Mouse (Mus musculus) cerebellum, adult 11-12 months (tissue): ENCODE results near the gene Zfp970.
A peak's percentile ranks its signal among the peaks of the same experiment; 100 is the strongest.
"Not testable (repeated sequence)": the region's sequence is repeated elsewhere in the genome, so short reads cannot be mapped to it uniquely, and the experiment has no call there.

Experiments
- DNase-seq: peaks from one replicate; pipeline ENCODE4 v3.0.0; 2022

The Zfp970 gene

DNA sequence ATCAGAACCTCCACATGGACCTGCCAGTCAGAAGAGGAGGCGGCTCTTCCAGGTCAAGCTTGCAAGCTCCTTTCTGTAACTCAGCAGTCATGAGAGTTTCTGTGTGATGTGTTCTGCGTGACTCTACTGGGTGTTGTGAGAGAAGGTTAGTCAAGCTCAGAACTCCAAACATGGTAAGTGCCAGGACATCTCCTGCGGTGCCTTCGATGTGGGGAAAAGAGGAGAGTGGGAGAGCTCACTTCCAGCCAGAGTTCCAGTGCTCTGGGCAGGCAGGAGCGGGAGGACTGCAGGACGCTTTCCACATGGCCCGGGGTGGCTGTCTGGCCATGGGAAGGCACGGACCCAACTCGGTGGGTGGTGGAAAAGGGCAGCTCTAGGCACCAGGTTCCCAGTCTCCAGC lies at the start of gene Zfp970:
Gene Zfp970 (plus strand): TSS at position 58 of the 400 bp plus-strand sequence.
- DNase-seq: peak; percentile 27

GRCm38 (mm10) chr2:177468222-177468621 lies 3.7 kb downstream of the Zfp970 start:
- DNase-seq: not testable (repeated sequence)

DNA sequence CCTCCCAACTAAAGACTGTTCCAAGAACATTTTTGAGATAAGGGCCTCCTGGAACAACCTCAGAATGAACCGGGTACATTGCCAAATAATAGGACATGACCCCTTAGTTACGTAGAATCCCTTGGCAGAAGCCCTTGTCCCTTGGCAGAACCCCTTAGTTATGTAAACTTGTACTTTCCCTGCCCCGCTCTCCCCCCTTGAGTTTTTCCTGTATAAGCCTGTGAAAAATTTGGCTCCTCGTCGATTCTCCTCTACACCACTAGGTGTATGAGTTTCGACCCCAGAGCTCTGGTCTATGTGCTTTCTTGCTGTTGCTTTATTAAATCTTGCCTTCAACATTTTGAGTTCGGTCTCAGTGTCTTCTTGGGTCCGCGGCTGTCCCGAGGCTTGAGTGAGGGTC lies 7.7 kb downstream of the Zfp970 start:
- DNase-seq: not testable (repeated sequence)

GRCm38 (mm10) chr2:177481971-177482370 lies 17.4 kb downstream of the Zfp970 start:
- DNase-seq: not testable (repeated sequence)

- DNase-seq: not testable (repeated sequence)
These were observed 18.9 kb downstream of the Zfp970 start for GRCm38 (mm10) chr2:177483238-177483948.

DNA sequence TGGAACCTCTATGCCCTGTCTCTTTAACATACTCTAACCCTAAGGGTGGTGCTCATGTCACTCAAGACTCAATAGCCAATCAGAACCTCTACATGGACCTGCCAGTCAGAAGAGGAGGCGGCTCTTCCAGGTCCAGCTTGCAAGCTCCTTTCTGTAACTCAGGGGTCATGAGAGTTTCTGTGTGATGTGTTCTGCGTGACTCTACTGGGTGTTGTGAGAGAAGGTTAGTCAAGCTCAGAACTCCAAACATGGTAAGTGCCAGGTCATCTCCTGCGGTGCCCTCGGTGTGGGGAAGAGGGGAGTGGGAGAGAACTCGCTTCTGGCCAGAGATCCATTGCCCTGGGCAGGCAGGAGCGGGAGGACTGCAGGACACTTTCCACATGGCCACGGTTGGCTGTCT lies 33.5 kb downstream of the Zfp970 start, which contains the start of gene Gm14403:
Gene Gm14403 (plus strand): TSS at position 149 of the 400 bp plus-strand sequence.
- peak; percentile 58 for DNase-seq

GRCm38 (mm10) chr2:177499182-177499581 lies 34.6 kb downstream of the Zfp970 start:
- not testable (repeated sequence) for DNase-seq

- not testable (repeated sequence) for DNase-seq
These were observed 40.7 kb downstream of the Zfp970 start for GRCm38 (mm10) chr2:177505211-177505719.

DNA sequence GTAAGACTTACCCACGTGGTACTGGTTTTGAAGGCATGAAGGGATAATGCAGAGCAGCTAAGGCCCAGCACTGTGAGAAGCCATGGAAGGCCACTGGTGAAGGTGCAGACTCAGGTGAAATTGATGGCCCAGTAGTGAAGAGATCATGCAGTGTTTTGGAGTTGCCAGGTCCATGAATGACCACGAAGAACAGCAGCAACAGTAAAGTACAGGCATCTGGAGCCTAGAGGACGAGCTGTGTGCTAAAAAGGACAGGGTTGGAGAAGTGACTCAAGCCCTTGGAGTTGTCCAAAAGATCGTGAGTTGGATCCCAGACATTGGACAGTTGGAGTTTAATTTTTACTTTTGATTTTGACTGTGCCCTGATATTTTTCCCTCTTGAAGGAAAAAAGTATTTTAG lies 46.8 kb downstream of the Zfp970 start:
- DNase-seq: not testable (repeated sequence)

- DNase-seq: not testable (repeated sequence)
These were observed 47.4 kb downstream of the Zfp970 start for GRCm38 (mm10) chr2:177511972-177512371.

DNA sequence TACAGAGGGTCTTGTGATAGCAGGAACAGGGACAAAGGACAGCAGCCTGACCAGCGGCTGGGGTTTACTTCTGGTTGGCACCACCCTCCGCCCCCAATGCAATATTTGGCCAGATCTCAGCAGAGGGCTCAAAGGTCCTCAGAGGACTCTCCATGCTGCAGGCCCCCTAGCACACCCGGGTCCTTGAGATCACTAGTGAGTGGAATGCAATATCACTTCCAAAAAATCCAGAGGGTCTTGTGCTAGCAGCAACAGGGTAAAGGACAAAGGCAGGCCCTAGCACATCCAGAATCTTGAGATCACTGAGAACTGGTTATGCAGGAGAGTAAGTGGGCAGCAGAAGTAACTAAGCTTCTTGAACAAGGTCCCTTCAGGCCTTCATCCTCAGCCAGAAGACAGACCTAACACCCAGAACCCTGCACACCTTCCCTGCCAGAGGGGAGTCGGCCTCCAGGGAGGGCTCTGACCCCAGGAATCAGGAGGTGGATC lies 49.5 kb downstream of the Zfp970 start:
- not testable (repeated sequence) for DNase-seq

- DNase-seq: not testable (repeated sequence)
These were observed 53.2 kb downstream of the Zfp970 start for GRCm38 (mm10) chr2:177517746-177518145.

DNA sequence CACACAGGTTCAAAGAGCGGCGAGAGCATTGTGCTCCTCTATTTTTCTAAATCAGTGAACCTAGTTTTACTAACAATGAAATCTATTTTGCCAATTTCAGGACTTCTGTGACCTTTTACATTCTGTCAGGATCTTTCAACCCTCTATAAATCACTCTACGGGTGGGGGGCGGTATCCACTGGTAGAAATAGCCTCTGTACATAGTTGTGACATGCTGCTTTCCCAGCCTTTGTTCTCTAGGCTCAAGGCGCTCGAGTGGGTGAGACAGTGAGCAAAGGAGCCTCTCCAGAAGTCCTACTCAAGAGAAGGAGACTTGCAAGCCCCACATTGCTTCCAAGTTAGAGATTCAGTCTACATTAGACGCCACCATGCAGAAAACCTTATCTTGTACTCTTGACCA lies 53.8 kb downstream of the Zfp970 start:
- DNase-seq: not testable (repeated sequence)

DNA sequence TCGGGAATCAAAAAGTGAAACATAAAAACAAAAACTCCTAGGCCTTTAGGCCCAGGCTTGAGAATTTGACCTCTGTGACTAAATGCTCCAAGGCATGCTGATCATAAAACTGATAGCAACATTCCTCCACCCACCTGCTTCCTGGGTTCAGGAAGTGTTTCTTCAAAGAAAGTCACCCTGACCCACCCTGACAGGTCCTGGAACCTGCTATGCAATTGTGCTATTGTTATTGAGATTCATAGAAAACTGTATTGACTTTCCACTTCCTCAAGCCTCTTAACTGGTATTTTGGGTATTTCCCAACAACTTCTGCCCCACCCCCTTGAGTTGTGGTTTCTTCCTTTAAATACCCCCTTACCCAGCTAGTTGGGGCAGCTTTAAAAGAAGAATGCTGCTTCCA lies 54.4 kb downstream of the Zfp970 start:
- DNase-seq: not testable (repeated sequence)

GRCm38 (mm10) chr2:177520035-177520434 lies 55.5 kb downstream of the Zfp970 start:
- no peak for DNase-seq

- no peak for DNase-seq
These were observed 58.5 kb downstream of the Zfp970 start for GRCm38 (mm10) chr2:177523061-177523460.

- DNase-seq: not testable (repeated sequence)
These were observed 59.1 kb downstream of the Zfp970 start for GRCm38 (mm10) chr2:177523674-177524073.

GRCm38 (mm10) chr2:177524171-177524570 lies 59.6 kb downstream of the Zfp970 start:
- not testable (repeated sequence) for DNase-seq
